Mouse (Mus musculus) forebrain, embryonic 16.5 days (tissue): ENCODE data around the gene Srsf11. TPM values are rescaled to one million over a fixed set of nuclear protein-coding genes. Genes with fewer than 3 reads are reported as not detected.

Experiments
- ATAC-seq: fragments of 200-750 bp; cut with Nextera tagmentation; 2 replicates; pipeline ENCODE4 v1.8.0; 2017; ENCODE audit warnings: mild to moderate bottlenecking, moderate library complexity
- H3K27ac ChIP-seq: fragments of 300-500 bp; sonication (generic); 2 replicates; pipeline ENCODE4 v1.5.1; 2014; ENCODE audit warnings: low read length, control low read depth
- H3K27me3 ChIP-seq: fragments of 300-500 bp; sonication (generic); replicated peaks from 2 replicates; pipeline ENCODE4 v1.6.1; 2014; ENCODE audit warnings: low read length; ENCODE audit not compliant: control insufficient read depth, insufficient read depth
- H3K36me3 ChIP-seq: fragments of 300-500 bp; sonication (generic); 2 replicates; pipeline ENCODE4 v1.6.1; 2014; ENCODE audit not compliant: control insufficient read depth, insufficient read depth
- H3K4me1 ChIP-seq: fragments of 300-500 bp; sonication (generic); replicated peaks from 2 replicates; pipeline ENCODE4 v1.6.1; 2014; ENCODE audit warnings: low read length; ENCODE audit not compliant: control insufficient read depth, insufficient read depth
- H3K4me2 ChIP-seq: fragments of 300-500 bp; sonication (generic); 2 replicates; pipeline ENCODE4 v1.6.1; 2014; ENCODE audit warnings: mild to moderate bottlenecking, low read length, control low read depth
- H3K4me3 ChIP-seq: fragments of 300-500 bp; sonication (generic); replicated peaks from 2 replicates; pipeline ENCODE4 v1.5.1; 2014; ENCODE audit warnings: mild to moderate bottlenecking, low read length, control low read depth
- H3K9ac ChIP-seq: fragments of 300-500 bp; sonication (generic); replicated peaks from 2 replicates; pipeline ENCODE4 v1.6.1; 2014; ENCODE audit warnings: low read depth, low read length, control low read depth
- H3K9me3 ChIP-seq: fragments of 300-500 bp; sonication (generic); 2 replicates; pipeline ENCODE4 v1.6.1; 2016; ENCODE audit warnings: low read length; ENCODE audit not compliant: control insufficient read depth
- WGBS: fragments of 180-500 bp; shearing (Covaris S2); extraction: QIAGEN DNeasy Blood & Tissue Kit; methylation state at CpG from one replicate; pipeline ENCODE4 v1.1.7; 2014; 5-methylcytosine and 5-hydroxymethylcytosine counted together
- polyA plus RNA-seq: library from polyadenylated mRNA; unstranded; fragments of >200 nt; fragmentation: Nextera tagmentation; extraction: Ambion mirVana; gene quantifications from 2 replicates; pipeline ENCODE4 v1.2.1, GENCODE M21; 2015

The Srsf11 gene
- polyA plus RNA-seq, 1 experiment from 2014 or later = 277 TPM

- Histone ChIP-seq H3K27me3 (no peaks in the 10 kb centered on the region), H3K27ac (no peak overlapping the region), H3K4me3 (no peak overlapping the region), H3K36me3 (peaks cover 17% of the 10 kb centered on the region; the same call in 1 of the 2 replicates), H3K9ac (no peak overlapping the region), H3K4me1 (no peaks in the 10 kb centered on the region), H3K9me3 (no peaks in the 10 kb centered on the region), H3K4me2 (no peak overlapping the region)
- ATAC-seq = 0 out of 2 replicates have a peak, but pooled peaks have one; percentile 16
- 87% methylated on average over 5 of the region's 5 CpGs for WGBS
Observed at GRCm38 (mm10) chr3:158061811-158062523, 25.5 kb upstream of the Srsf11 start.

DNA sequence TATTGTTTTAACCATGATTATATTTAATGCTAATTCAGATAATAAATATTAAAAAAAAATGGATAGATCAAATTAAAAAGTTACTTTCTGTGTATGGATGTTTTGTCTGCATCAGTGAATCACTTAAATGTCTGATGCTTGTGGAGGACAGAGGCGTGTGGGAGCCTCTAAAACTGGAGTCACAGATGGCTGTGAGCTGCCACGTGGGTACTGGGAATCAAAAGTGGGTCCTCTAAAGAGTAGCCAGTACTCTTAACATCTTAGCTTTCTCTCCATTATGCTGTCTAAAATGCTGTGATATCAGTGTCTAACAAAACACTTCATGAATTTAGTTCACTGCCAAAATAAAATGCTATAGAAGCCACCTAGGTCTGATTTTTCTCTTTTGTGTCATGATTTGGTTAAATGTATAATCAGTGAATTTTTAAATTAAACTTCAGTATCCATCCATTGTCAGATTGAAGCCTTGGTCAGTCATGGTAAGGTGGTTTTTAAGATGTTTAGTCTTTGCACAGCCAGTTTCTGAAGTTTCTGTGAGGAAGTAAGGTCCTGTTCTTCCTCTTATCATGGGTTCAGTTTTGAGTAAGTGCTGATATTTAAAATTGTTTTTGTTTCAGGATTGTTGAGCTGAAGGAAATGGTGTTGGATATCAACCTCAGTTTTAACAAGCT, 24.3 kb upstream of the Srsf11 start:
- H3K4me3 ChIP-seq = no peak overlapping the region
- H3K4me1 ChIP-seq = no peaks in the 10 kb centered on the region
- H3K9ac ChIP-seq = no peak overlapping the region
- no peak overlapping the region for H3K27ac ChIP-seq
- H3K27me3 ChIP-seq = no peaks in the 10 kb centered on the region
- peaks cover 14% of the 10 kb centered on the region; the same call in 1 of the 2 replicates for H3K36me3 ChIP-seq
- no peaks in the 10 kb centered on the region for H3K9me3 ChIP-seq
- 92% methylated on average over 2 of the region's 2 CpGs for WGBS
- H3K4me2 ChIP-seq = no peak overlapping the region
- ATAC-seq = no peak

DNA sequence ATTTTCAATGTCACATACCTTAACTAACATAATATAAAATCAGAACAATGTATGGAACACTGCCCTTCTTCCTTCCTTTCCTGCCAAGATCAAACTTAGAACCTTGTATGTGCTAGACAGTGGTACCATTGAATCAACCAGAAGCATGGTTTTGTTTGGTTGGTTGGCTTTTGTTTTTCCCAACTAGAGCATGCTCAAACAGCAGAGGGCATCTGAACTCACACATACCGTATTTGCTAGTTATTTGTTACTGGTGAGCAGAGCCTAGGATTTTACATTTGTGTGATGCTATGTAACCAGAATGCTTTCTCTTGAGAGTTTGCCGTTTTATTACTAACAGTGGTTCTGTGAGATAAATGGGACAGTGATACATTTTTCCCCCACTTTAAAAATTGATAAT, 13.1 kb upstream of the Srsf11 start:
- ATAC-seq = no peak
- 73% methylated on average over 2 of the region's 2 CpGs for WGBS
- no peak overlapping the region for H3K9ac ChIP-seq
- no peak overlapping the region for H3K4me3 ChIP-seq
- no peak overlapping the region for H3K27ac ChIP-seq
- H3K36me3 ChIP-seq = peaks cover 4% of the 10 kb centered on the region; the same call in 1 of the 2 replicates
- H3K27me3 ChIP-seq = no peaks in the 10 kb centered on the region
- H3K4me1 ChIP-seq = no peaks in the 10 kb centered on the region
- H3K9me3 ChIP-seq = no peaks in the 10 kb centered on the region
- H3K4me2 ChIP-seq = no peak overlapping the region

GRCm38 (mm10) chr3:158040755-158041154, 4.3 kb upstream of the Srsf11 start:
- no peaks in the 10 kb centered on the region for H3K27me3 ChIP-seq
- H3K36me3 ChIP-seq = no peaks in the 10 kb centered on the region
- no peak overlapping the region for H3K27ac ChIP-seq
- H3K4me2 ChIP-seq = no peak overlapping the region
- H3K9ac ChIP-seq = no peak overlapping the region
- no peak for ATAC-seq
- peaks cover 7% of the 10 kb centered on the region for H3K4me1 ChIP-seq
- H3K4me3 ChIP-seq = no peak overlapping the region
- 85% methylated on average over 2 of the region's 2 CpGs for WGBS
- H3K9me3 ChIP-seq = no peaks in the 10 kb centered on the region

- Histone ChIP-seq H3K27me3 (no peaks in the 10 kb centered on the region), H3K4me1 (peaks cover 16% of the 10 kb centered on the region), H3K4me3 (no peak overlapping the region), H3K36me3 (no peaks in the 10 kb centered on the region), H3K27ac (no peak overlapping the region), H3K9me3 (no peaks in the 10 kb centered on the region), H3K9ac (no peak overlapping the region), H3K4me2 (no peak overlapping the region)
- no peak for ATAC-seq
- 74% methylated on average over 3 of the region's 3 CpGs for whole genome bisulfite sequencing
Observed at GRCm38 (mm10) chr3:158038106-158038505, 1.7 kb upstream of the Srsf11 start.

DNA sequence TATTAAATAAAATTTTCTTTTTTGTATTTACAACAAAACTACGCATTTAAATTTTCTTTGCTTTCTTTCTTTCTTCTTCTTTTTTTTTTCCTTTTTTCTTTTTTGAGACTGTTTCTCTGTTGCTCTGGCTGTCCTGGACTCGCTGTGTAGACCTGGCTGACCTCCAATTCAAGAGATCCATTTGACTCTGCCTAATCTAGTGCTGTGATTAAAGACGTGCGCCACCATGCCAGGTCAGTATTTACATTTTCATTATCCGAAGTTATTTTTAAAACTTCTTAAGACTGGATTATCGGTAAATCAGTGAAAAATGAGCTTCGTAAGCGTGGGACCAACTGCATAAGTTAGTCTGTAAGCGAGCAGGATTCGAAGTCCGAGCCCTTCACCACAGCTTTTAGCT, 573 bp downstream of the Srsf11 start:
- Histone ChIP-seq H3K4me1 (peaks cover 21% of the 10 kb centered on the region), H3K27ac (peak overlapping the region; percentile 39), H3K9ac (peak overlapping the region; percentile 68), H3K36me3 (no peaks in the 10 kb centered on the region), H3K4me3 (peak overlapping the region; percentile 54), H3K27me3 (no peaks in the 10 kb centered on the region), H3K4me2 (peak overlapping the region; percentile 75), H3K9me3 (no peaks in the 10 kb centered on the region)
- ATAC-seq = no peak
- 1% methylated on average over 11 of the region's 11 CpGs for WGBS

DNA sequence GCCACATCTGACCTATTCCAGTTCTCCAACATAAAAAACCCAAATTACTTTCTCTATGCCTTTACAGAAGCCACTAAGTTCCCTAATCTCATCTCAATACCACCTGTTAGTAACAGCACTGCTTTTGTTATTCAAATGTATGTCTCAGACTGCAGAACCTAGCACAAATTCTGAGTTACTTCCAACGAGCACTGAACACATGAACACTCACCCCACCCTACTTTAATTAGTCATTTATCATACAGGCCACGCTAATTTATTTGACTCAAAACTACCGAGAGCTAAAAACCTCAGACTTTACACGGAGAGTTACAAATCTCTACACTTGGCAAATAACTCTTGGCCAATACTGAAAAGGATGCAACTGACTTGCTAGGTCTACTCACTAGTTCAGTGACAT, 4.3 kb downstream of the Srsf11 start:
- no peaks in the 10 kb centered on the region for H3K9me3 ChIP-seq
- H3K4me3 ChIP-seq = peak overlapping the region; percentile 99
- no peaks in the 10 kb centered on the region for H3K36me3 ChIP-seq
- H3K4me2 ChIP-seq = peak overlapping the region; percentile 78
- peak overlapping the region; percentile 95 for H3K27ac ChIP-seq
- H3K4me1 ChIP-seq = peaks cover 18% of the 10 kb centered on the region
- H3K27me3 ChIP-seq = no peaks in the 10 kb centered on the region
- ATAC-seq = peak; percentile 0; the same call in 1 of the 2 replicates
- H3K9ac ChIP-seq = peak overlapping the region; percentile 97
- 2% methylated on average over 4 of the region's 4 CpGs for WGBS

DNA sequence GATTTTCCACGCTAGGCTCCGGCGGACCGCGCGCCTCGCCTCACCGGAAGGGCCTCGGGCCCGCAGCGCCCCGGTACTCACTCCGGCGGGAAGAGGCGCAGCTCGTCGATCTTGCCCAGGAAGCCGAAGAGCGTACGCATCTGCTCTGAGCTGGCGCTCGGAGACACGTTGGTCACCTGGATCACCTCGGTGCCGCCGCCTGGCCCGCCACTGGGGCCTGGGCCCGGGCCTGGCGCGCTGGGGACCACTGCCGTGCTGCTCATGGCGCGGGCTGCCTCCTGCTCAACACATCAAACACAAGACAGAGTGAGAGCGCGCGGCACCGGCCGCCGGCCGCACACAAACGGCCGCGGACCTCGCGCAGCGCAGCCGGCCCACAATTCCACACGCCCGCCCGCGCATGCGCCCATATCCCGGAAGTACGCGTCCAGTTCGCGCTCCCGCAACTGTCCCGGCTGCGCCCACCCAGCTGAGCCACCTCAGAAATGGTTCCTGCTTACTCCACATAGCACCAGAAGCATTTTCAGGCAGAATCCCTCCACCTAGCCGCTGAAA, 5.0 kb downstream of the Srsf11 start:
- Histone ChIP-seq H3K4me2 (peak overlapping the region; percentile 78), H3K9me3 (no peaks in the 10 kb centered on the region), H3K9ac (peak overlapping the region; percentile 97), H3K27me3 (no peaks in the 10 kb centered on the region), H3K4me1 (peaks cover 18% of the 10 kb centered on the region), H3K36me3 (no peaks in the 10 kb centered on the region), H3K27ac (peak overlapping the region; percentile 95), H3K4me3 (peak overlapping the region; percentile 99)
- WGBS = under 1% methylated on average over 58 of the region's 61 CpGs
- ATAC-seq = peak; percentile 93

GRCm38 (mm10) chr3:158009762-158010320, 26.6 kb downstream of the Srsf11 start:
- Histone ChIP-seq H3K4me3 (no peak overlapping the region), H3K27me3 (no peaks in the 10 kb centered on the region), H3K4me2 (no peak overlapping the region), H3K36me3 (peaks cover 25% of the 10 kb centered on the region), H3K9ac (no peak overlapping the region), H3K4me1 (no peaks in the 10 kb centered on the region), H3K9me3 (no peaks in the 10 kb centered on the region), H3K27ac (no peak overlapping the region)
- 44% methylated on average over 1 of the region's 1 CpGs for WGBS
- peak; percentile 21; the same call in 1 of the 2 replicates for ATAC-seq
